Comparison of ENCODE assay signal across 12 mouse cellular contexts in the genomic region with DNA sequence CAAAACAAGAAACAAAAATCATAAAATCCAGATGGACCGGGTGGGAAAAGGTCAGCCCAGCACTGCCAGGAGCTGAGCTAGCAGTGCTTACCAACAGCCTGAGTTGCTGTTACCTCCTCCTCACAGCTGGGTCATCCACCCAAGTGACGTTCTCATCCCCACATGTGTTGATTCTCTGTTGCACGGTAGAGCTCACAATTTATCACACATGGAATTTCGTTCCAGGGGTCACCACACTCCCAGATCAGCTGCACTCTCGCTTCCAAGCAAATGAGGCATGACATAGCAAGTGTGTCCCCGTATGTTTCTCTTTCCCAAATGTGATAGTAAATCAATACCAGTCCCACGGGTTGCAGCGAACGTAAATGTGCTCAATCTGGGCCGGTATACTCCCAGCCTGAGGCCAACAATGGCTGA.
DNase-seq lines count a peak whose midpoint lies in the region; ATAC-seq and TF ChIP-seq lines count a peak whose summit lies in the region.
"Had no signal": no experiment of that assay in that cellular context is flagged by ENCODE, and none has a peak within 500 bp of the region (broad histone marks: within the 10 kb centered on the region; RNA-seq: fewer than 3 reads in every experiment).

No protein-coding gene starts in this region.

- H3K4me2 ChIP-seq in limb, embryonic 14.5 days (replicated peaks; ENCODE audit: low read depth, low read length, severe bottlenecking) = no peak overlapping the region
- H3K4me2 ChIP-seq in forebrain, embryonic 15.5 days (replicated peaks) = no peak overlapping the region
- H3K4me2 ChIP-seq: liver, embryonic 12.5 days had no signal

- H3K4me3 ChIP-seq in gastrocnemius, adult 2 months = no peak overlapping the region
- no peak overlapping the region for H3K4me3 ChIP-seq in limb, embryonic 14.5 days (replicated peaks; ENCODE audit: low read length)
- H3K4me3 ChIP-seq in forebrain, embryonic 15.5 days = no peak overlapping the region
- H3K4me3 ChIP-seq: liver, embryonic 12.5 days had no signal

- intact Hi-C loops in gastrocnemius, adult 2 months (cut with DNase I) = no loop called here

- H3K4me1 ChIP-seq in limb, embryonic 14.5 days (ENCODE audit: control insufficient read depth, insufficient read depth, low read length) = peaks cover 22% of the 10 kb centered on the region
- no peaks in the 10 kb centered on the region for H3K4me1 ChIP-seq in forebrain, embryonic 15.5 days
- H3K4me1 ChIP-seq: liver, embryonic 12.5 days had no signal

- ATAC-seq in limb, embryonic 14.5 days (ENCODE audit: low FRiP score, low read depth) = peak; percentile 75
- ATAC-seq in forebrain, embryonic 15.5 days (replicated peaks) = no peak
- ATAC-seq: liver, embryonic 12.5 days had no signal

- no peaks in the 10 kb centered on the region for H3K36me3 ChIP-seq in limb, embryonic 14.5 days (ENCODE audit: control insufficient read depth, insufficient read depth, low read length)
- H3K36me3 ChIP-seq in forebrain, embryonic 15.5 days = no peaks in the 10 kb centered on the region
- H3K36me3 ChIP-seq: liver, embryonic 12.5 days had no signal

- TF ChIP-seq CTCF in gastrocnemius, adult 2 months (IDR thresholded peaks at IDR 0.05) = no peak

- peak; percentile 33 for DNase-seq in gastrocnemius, adult 18-20 months (ENCODE audit: low spot score)
- DNase-seq in gastrocnemius, postnatal 10 days = no peak
- DNase-seq in NIH3T3 (ENCODE audit: low read depth) = peak; percentile 40
- peak; percentile 36 for DNase-seq in gastrocnemius, adult 2 months
- peak; percentile 61 for DNase-seq in limb, embryonic 14.5 days (ENCODE audit: low spot score)
- DNase-seq in right cerebral cortex, postnatal 14 days = no peak
- no peak for DNase-seq in right cerebral cortex, postnatal 4 days
- DNase-seq: cerebellum, postnatal 10 days; kidney, adult 18-20 months; lung, postnatal 36 days had no signal

- no peak overlapping the region for H3K27ac ChIP-seq in gastrocnemius, adult 2 months
- H3K27ac ChIP-seq in limb, embryonic 14.5 days (replicated peaks; ENCODE audit: low read depth, low read length) = no peak overlapping the region
- H3K27ac ChIP-seq in forebrain, embryonic 15.5 days (replicated peaks) = no peak overlapping the region
- H3K27ac ChIP-seq: liver, embryonic 12.5 days had no signal

- no peaks in the 10 kb centered on the region for H3K9me3 ChIP-seq in limb, embryonic 14.5 days (ENCODE audit: control insufficient read depth, low read length)
- no peaks in the 10 kb centered on the region for H3K9me3 ChIP-seq in forebrain, embryonic 15.5 days
- H3K9me3 ChIP-seq: liver, embryonic 12.5 days had no signal

- no peaks in the 10 kb centered on the region for H3K27me3 ChIP-seq in limb, embryonic 14.5 days (ENCODE audit: control insufficient read depth, insufficient read depth, low read length)
- H3K27me3 ChIP-seq in forebrain, embryonic 15.5 days = no peaks in the 10 kb centered on the region
- H3K27me3 ChIP-seq: liver, embryonic 12.5 days had no signal

- WGBS in limb, embryonic 14.5 days = 27% methylated on average over 10 of the region's 10 CpGs
- 74% methylated on average over 10 of the region's 10 CpGs for WGBS in forebrain, embryonic 15.5 days

- no peak for TF ChIP-seq POLR2A in limb, embryonic 14.5 days (IDR thresholded peaks at IDR 0.05; ENCODE audit: borderline replicate concordance, extremely low read depth, insufficient read depth, insufficient read length)

- H3K9ac ChIP-seq in limb, embryonic 14.5 days (ENCODE audit: low read depth, low read length, severe bottlenecking) = no peak overlapping the region
- no peak overlapping the region for H3K9ac ChIP-seq in forebrain, embryonic 15.5 days (replicated peaks)
- H3K9ac ChIP-seq: liver, embryonic 12.5 days had no signal

Comparison
In these comparisons a context has a peak if more than half of its experiments do, and no peak if none do; other contexts are left out.
1. DNase-seq: peak in gastrocnemius, adult 18-20 months (single experiment), NIH3T3 (single experiment), gastrocnemius, adult 2 months (single experiment) and limb, embryonic 14.5 days (single experiment); none in gastrocnemius, postnatal 10 days (single experiment), right cerebral cortex, postnatal 14 days (single experiment) and right cerebral cortex, postnatal 4 days (single experiment).